Mouse (Mus musculus): ENCODE measurements around the gene Flot2.

DNA sequence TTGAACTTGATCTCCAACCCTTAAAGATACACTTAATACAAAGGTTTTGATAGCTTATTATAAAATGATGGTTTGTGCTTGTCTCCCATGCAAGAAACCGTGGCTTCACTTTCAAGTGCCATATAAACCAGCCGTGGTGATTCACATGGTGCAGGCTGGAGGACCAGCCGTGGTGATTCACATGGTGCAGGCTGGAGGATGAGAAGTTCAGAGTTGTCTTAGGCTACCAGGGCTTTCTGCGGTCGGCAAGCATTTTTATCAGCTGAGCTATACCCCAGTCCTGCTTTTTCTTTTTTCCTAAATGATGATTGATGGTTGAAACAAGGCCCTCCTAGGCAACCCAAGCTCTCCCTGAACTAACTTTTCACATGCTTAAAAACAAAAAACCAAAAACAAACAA lies 64.4 kb downstream of the Flot2 start:
- TF ChIP-seq POLR2A (IDR thresholded peaks at IDR 0.05; ENCODE audit: extremely low read depth, insufficient read depth, low read length) (no peak), CTCF (IDR thresholded peaks at IDR 0.05; ENCODE audit: low read depth, low read length) (no peak)
